In genomic region chr19:32123196-32123595, GRCm38 (mm10) we compare ENCODE assay signal across 14 mouse cellular contexts.
"Had no signal": no experiment of that assay in that cellular context is flagged by ENCODE, and none has a peak within 500 bp of the region (broad histone marks: within the 10 kb centered on the region; RNA-seq: fewer than 3 reads in every experiment).

No protein-coding gene starts in this region.

- H3K9me3 ChIP-seq: limb, embryonic 12.5 days; liver, embryonic 13.5 days; lung, embryonic 15.5 days; midbrain, embryonic 12.5 days; neural tube, embryonic 13.5 days; stomach, embryonic 15.5 days had no signal

- H3K4me1 ChIP-seq: liver, embryonic 13.5 days; lung, embryonic 15.5 days; midbrain, embryonic 12.5 days; neural tube, embryonic 13.5 days; stomach, embryonic 15.5 days had no signal

- H3K36me3 ChIP-seq: midbrain, embryonic 12.5 days; stomach, embryonic 15.5 days had no signal

- H3K4me2 ChIP-seq: limb, embryonic 12.5 days; liver, embryonic 13.5 days; lung, embryonic 15.5 days; midbrain, embryonic 12.5 days; neural tube, embryonic 13.5 days; stomach, embryonic 15.5 days had no signal

- H3K4me3 ChIP-seq: limb, embryonic 12.5 days; liver, embryonic 13.5 days; lung, embryonic 15.5 days; midbrain, embryonic 12.5 days; neural tube, embryonic 13.5 days; stomach, embryonic 15.5 days had no signal

- H3K9ac ChIP-seq: limb, embryonic 12.5 days; liver, embryonic 13.5 days; liver, postnatal 0 days; lung, embryonic 15.5 days; midbrain, embryonic 12.5 days; neural tube, embryonic 13.5 days; stomach, embryonic 15.5 days had no signal

- ATAC-seq: liver, postnatal 0 days; midbrain, embryonic 16.5 days had no signal

- H3K27me3 ChIP-seq: limb, embryonic 12.5 days; liver, embryonic 13.5 days; lung, embryonic 15.5 days; midbrain, embryonic 12.5 days; neural tube, embryonic 13.5 days; stomach, embryonic 15.5 days had no signal

- DNase-seq: kidney, adult 18-20 months; kidney, postnatal 10 days; kidney, postnatal 4 days; liver; liver, embryonic 13.5 days; liver, postnatal 0 days; retina, postnatal 1 day; thymus, postnatal 14 days had no signal

- H3K27ac ChIP-seq: limb, embryonic 12.5 days; liver, embryonic 13.5 days; lung, embryonic 15.5 days; midbrain, embryonic 12.5 days; neural tube, embryonic 13.5 days; stomach, embryonic 15.5 days had no signal
